ENCODE assay signal across 18 mouse cellular contexts in genomic region chr15:10675801-10676200, GRCm38 (mm10). TPM values are rescaled to one million over a fixed set of nuclear protein-coding genes. Genes with fewer than 3 reads are reported as not detected.
DNase-seq lines count a peak whose midpoint lies in the region; ATAC-seq lines count a peak whose summit lies in the region.
"Had no signal": no experiment of that assay in that cellular context is flagged by ENCODE, and none has a peak within 500 bp of the region (broad histone marks: within the 10 kb centered on the region; RNA-seq: fewer than 3 reads in every experiment).

No protein-coding gene starts in this region.

- H3K4me2 ChIP-seq in forebrain, embryonic 11.5 days (ENCODE audit: low read depth, low read length, severe bottlenecking) = no peak overlapping the region
- no peak overlapping the region for H3K4me2 ChIP-seq in forebrain, embryonic 15.5 days (replicated peaks)
- H3K4me2 ChIP-seq: heart, embryonic 15.5 days; hindbrain, embryonic 12.5 days; limb, embryonic 12.5 days; neural tube, embryonic 13.5 days had no signal

- intact Hi-C loops in heart, postnatal 25 days (cut with DNase I) = no loop called here

- DNase-seq in forebrain, embryonic 11.5 days (ENCODE audit: low spot score) = peak; percentile 37
- DNase-seq in retina, postnatal 1 day = peak; percentile 32
- no peak for DNase-seq in retina, embryonic 14.5 days (ENCODE audit: low spot score)
- DNase-seq in c-Kit-positive CD71-positive TER-119-negative erythroid progenitor cells, embryonic 14.5 days (ENCODE audit: low read depth) = peak; percentile 8
- DNase-seq in heart, postnatal 25 days (ENCODE audit: low spot score) = no peak
- no peak for DNase-seq in thymus, postnatal 14 days
- DNase-seq: adrenal gland, adult 8-10 months; cerebellum, postnatal 25 days; forebrain, postnatal 0 days; gastrocnemius, postnatal 25 days; thymus, adult 18-20 months had no signal

- ATAC-seq in forebrain, embryonic 11.5 days (replicated peaks; ENCODE audit: low FRiP score) = no peak
- no peak for ATAC-seq in forebrain, embryonic 15.5 days (replicated peaks)
- ATAC-seq in megakaryocyte-erythroid progenitor cell, adult 5-6 weeks (replicated peaks; ENCODE audit: low FRiP score, low TSS enrichment, poor library complexity, severe bottlenecking) = peak; percentile 79
- ATAC-seq: intestine, embryonic 16.5 days had no signal

- no peaks in the 10 kb centered on the region for H3K4me1 ChIP-seq in forebrain, embryonic 11.5 days (replicated peaks; ENCODE audit: control insufficient read depth, insufficient read depth, low read length)
- H3K4me1 ChIP-seq in forebrain, embryonic 15.5 days = peaks cover 22% of the 10 kb centered on the region

- H3K27ac ChIP-seq in forebrain, embryonic 11.5 days (ENCODE audit: low read depth, low read length) = no peak overlapping the region
- H3K27ac ChIP-seq in forebrain, embryonic 15.5 days (replicated peaks) = no peak overlapping the region
- H3K27ac ChIP-seq: heart, embryonic 15.5 days; hindbrain, embryonic 12.5 days; limb, embryonic 12.5 days; neural tube, embryonic 13.5 days had no signal

- H3K4me3 ChIP-seq in forebrain, embryonic 11.5 days (ENCODE audit: low read depth, low read length) = no peak overlapping the region
- no peak overlapping the region for H3K4me3 ChIP-seq in forebrain, embryonic 15.5 days
- H3K4me3 ChIP-seq: heart, embryonic 15.5 days; hindbrain, embryonic 12.5 days; limb, embryonic 12.5 days; neural tube, embryonic 13.5 days had no signal

- H3K9ac ChIP-seq in forebrain, embryonic 11.5 days (ENCODE audit: low read length) = no peak overlapping the region
- no peak overlapping the region for H3K9ac ChIP-seq in forebrain, embryonic 15.5 days (replicated peaks)
- H3K9ac ChIP-seq: forebrain, postnatal 0 days; heart, embryonic 15.5 days; hindbrain, embryonic 12.5 days; limb, embryonic 12.5 days; neural tube, embryonic 13.5 days had no signal

- H3K36me3 ChIP-seq in forebrain, embryonic 11.5 days (ENCODE audit: control insufficient read depth, insufficient read depth, low read length) = no peaks in the 10 kb centered on the region
- H3K36me3 ChIP-seq in forebrain, embryonic 15.5 days = no peaks in the 10 kb centered on the region
- H3K36me3 ChIP-seq: heart, embryonic 15.5 days; hindbrain, embryonic 12.5 days; neural tube, embryonic 13.5 days had no signal

- no peaks in the 10 kb centered on the region for H3K27me3 ChIP-seq in forebrain, embryonic 11.5 days (ENCODE audit: control insufficient read depth, insufficient read depth, low read length)
- H3K27me3 ChIP-seq in forebrain, embryonic 15.5 days = no peaks in the 10 kb centered on the region
- H3K27me3 ChIP-seq: hindbrain, embryonic 12.5 days; limb, embryonic 12.5 days; neural tube, embryonic 13.5 days had no signal

- no peaks in the 10 kb centered on the region for H3K9me3 ChIP-seq in forebrain, embryonic 11.5 days (ENCODE audit: control insufficient read depth, low read length)
- H3K9me3 ChIP-seq in forebrain, embryonic 15.5 days = no peaks in the 10 kb centered on the region
- H3K9me3 ChIP-seq: heart, embryonic 15.5 days; hindbrain, embryonic 12.5 days; limb, embryonic 12.5 days; neural tube, embryonic 13.5 days had no signal

- 83% methylated on average over 5 of the region's 5 CpGs for WGBS in forebrain, embryonic 11.5 days
- 85% methylated on average over 5 of the region's 5 CpGs for WGBS in forebrain, embryonic 15.5 days

RNA-seq across cellular contexts. Expression of gene Rai14, which starts 38.6 kb away (rescaled TPM):
- 58.2 and 61.5 TPM in 2 replicates for polyA plus RNA-seq in forebrain, embryonic 11.5 days (2014; fragmentation: Nextera tagmentation; extraction: Ambion mirVana)
- 37.4 and 38.2 TPM in 2 replicates for polyA plus RNA-seq in forebrain, embryonic 15.5 days (2015; fragmentation: Nextera tagmentation; extraction: Ambion mirVana)
- total RNA-seq in megakaryocyte-erythroid progenitor cell, adult 5-6 weeks (2014; fragmentation: Nextera tagmentation) = 1.2 and 5.4 TPM in 2 replicates
- 3.7 and 4.1 TPM in 2 replicates for total RNA-seq in megakaryocyte-erythroid progenitor cell, adult 5-6 weeks (2017)
- total RNA-seq in heart, postnatal 25 days (2021) = 1 to 10 TPM; 3.2 to 3.8 TPM

Comparison
In these comparisons a context has a peak if more than half of its experiments do, and no peak if none do; other contexts are left out.
1. DNase-seq: peak in forebrain, embryonic 11.5 days (single experiment), retina, postnatal 1 day (single experiment) and c-Kit-positive CD71-positive TER-119-negative erythroid progenitor cells, embryonic 14.5 days (single experiment); none in retina, embryonic 14.5 days (single experiment), heart, postnatal 25 days (single experiment) and thymus, postnatal 14 days (single experiment).